Mouse (Mus musculus) liver, embryonic 14 days (tissue): ENCODE measurements around the gene Pilrb1. TPM values are rescaled to one million over a fixed set of nuclear protein-coding genes. Genes with fewer than 3 reads are reported as not detected.

Experiments used
- polyA plus RNA-seq: library from polyadenylated mRNA; depleted of rRNA; stranded (reverse); fragments of >200 nt; gene quantifications from 2 replicates; pipeline ENCODE4 v1.2.3, GENCODE M21; 2012; rRNA removed

Gene Pilrb1
- polyA plus RNA-seq = 2.3 and 3.3 TPM in 2 replicates

GRCm38 (mm10) chr5:137857960-137858710 lies at the start of gene Pilrb1:
Pilrb1 (minus strand) TSS chr5:137858106.

GRCm38 (mm10) chr5:137871644-137872380 lies 13.9 kb upstream of the Pilrb1 start, which contains the start of gene Pilrb2:
Pilrb2 (minus strand) TSS chr5:137871815.

GRCm38 (mm10) chr5:137835966-137836520 lies 21.9 kb downstream of the Pilrb1 start, which contains the start of gene Pilra:
Pilra (minus strand) TSS chr5:137836281.

Other genes starting within 250 kb of the Pilrb1 start
- gene Pcolce, start 244.3 kb downstream of the Pilrb1 start, polyA plus RNA-seq = 10.6 and 11.9 TPM in 2 replicates
- 0.01 and 0.02 TPM in 2 replicates for gene Fbxo24, start 229.1 kb downstream of the Pilrb1 start, polyA plus RNA-seq
- 10.5 and 14.1 TPM in 2 replicates for gene Lrch4, start 229.0 kb downstream of the Pilrb1 start, polyA plus RNA-seq
- 5.4 and 5.8 TPM in 2 replicates for gene Gm20605, start 228.9 kb downstream of the Pilrb1 start, polyA plus RNA-seq
- gene Sap25, start 216.8 kb downstream of the Pilrb1 start, polyA plus RNA-seq = 12.0 and 14.2 TPM in 2 replicates
- 0.01 TPM in 1 of 2 replicates, not detected in the other for gene Irs3, start 212.4 kb downstream of the Pilrb1 start, polyA plus RNA-seq
- 18.0 and 21.6 TPM in 2 replicates for gene Agfg2, start 173.4 kb downstream of the Pilrb1 start, polyA plus RNA-seq
- gene Nyap1, start 116.5 kb downstream of the Pilrb1 start, polyA plus RNA-seq = 0.68 and 0.90 TPM in 2 replicates
- 17.5 and 22.9 TPM in 2 replicates for gene Tsc22d4, start 112.4 kb downstream of the Pilrb1 start, polyA plus RNA-seq
- gene Ppp1r35, start 79.3 kb downstream of the Pilrb1 start, polyA plus RNA-seq = 19.0 and 23.1 TPM in 2 replicates
- gene Mepce, start 70.5 kb downstream of the Pilrb1 start, polyA plus RNA-seq = 12.9 and 13.7 TPM in 2 replicates
- 3.0 and 3.4 TPM in 2 replicates for gene Zcwpw1, start 70.3 kb downstream of the Pilrb1 start, polyA plus RNA-seq
- 1.1 and 1.7 TPM in 2 replicates for gene Pilra, start 21.8 kb downstream of the Pilrb1 start, polyA plus RNA-seq
- 1.2 and 2.3 TPM in 2 replicates for gene Pilrb2, start 13.7 kb upstream of the Pilrb1 start, polyA plus RNA-seq
- gene Cyp3a13, start 63.5 kb upstream of the Pilrb1 start, polyA plus RNA-seq = 0.98 and 1.0 TPM in 2 replicates
- gene Gjc3, start 105.0 kb upstream of the Pilrb1 start, polyA plus RNA-seq = 0.01 TPM in 2 replicates
- gene Azgp1, start 123.4 kb upstream of the Pilrb1 start, polyA plus RNA-seq = 2.0 and 2.4 TPM in 2 replicates
- gene Smok3a, start 163.2 kb upstream of the Pilrb1 start, polyA plus RNA-seq = not detected in 2 replicates
- gene Smok3b, start 163.3 kb upstream of the Pilrb1 start, polyA plus RNA-seq = not detected in 2 replicates
- gene Smok3c, start 195.1 kb upstream of the Pilrb1 start, polyA plus RNA-seq = not detected in 2 replicates
- 2.4 and 2.7 TPM in 2 replicates for gene Zkscan1, start 227.0 kb upstream of the Pilrb1 start, polyA plus RNA-seq